15 mouse cellular contexts compared by ENCODE assay signal in the genomic region with DNA sequence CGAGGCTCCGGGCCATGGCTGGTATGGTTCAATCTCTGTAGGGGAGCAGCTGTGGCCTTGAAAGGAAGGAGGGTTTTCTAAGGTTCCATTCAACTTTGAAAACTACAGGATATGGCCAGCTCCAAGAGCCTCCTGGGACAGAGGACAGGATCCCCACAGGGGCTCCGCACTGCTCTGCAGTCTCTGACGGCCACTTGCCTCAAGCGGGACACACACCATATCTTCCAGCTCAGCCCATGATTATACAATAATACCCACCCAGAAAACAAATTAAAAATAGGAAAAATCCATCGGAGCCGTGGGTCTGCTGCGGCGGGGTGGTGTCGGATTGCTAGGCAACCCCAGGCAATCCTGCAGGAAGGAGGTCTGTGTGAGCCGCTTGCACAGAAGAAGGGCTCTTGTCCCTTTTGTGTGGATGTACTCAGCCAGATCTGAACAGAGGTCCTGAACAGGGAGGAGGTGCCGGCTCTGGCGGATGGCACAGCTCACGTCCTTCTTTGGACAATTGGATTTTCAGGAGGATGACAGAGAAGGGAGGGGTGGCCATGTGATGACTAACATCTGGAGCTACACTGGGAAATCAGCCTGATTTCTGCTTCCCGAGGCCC. TPM values are rescaled to one million over a fixed set of nuclear protein-coding genes. Genes with fewer than 3 reads are reported as not detected.
DNase-seq lines count a peak whose midpoint lies in the region; ATAC-seq and TF ChIP-seq lines count a peak whose summit lies in the region.
"Had no signal": no experiment of that assay in that cellular context is flagged by ENCODE, and none has a peak within 500 bp of the region (broad histone marks: within the 10 kb centered on the region; RNA-seq: fewer than 3 reads in every experiment).

No protein-coding gene starts in this region.

- no peaks in the 10 kb centered on the region for H3K36me3 ChIP-seq in embryonic facial prominence, embryonic 14.5 days (ENCODE audit: control insufficient read depth, insufficient read depth, low read length)
- H3K36me3 ChIP-seq in hindbrain, embryonic 15.5 days: no peaks in the 10 kb centered on the region
- H3K36me3 ChIP-seq in midbrain, postnatal 0 days (ENCODE audit: insufficient read depth, low read length): no peaks in the 10 kb centered on the region

- 13% methylated on average over 15 of the region's 15 CpGs for WGBS in embryonic facial prominence, embryonic 14.5 days
- 8% methylated on average over 15 of the region's 15 CpGs for WGBS in hindbrain, embryonic 15.5 days
- 11% methylated on average over 15 of the region's 15 CpGs for WGBS in midbrain, postnatal 0 days

- H3K4me1 ChIP-seq in embryonic facial prominence, embryonic 14.5 days (ENCODE audit: control insufficient read depth, insufficient read depth, low read length): peaks cover 5% of the 10 kb centered on the region
- H3K4me1 ChIP-seq in hindbrain, embryonic 15.5 days (replicated peaks): peaks cover 16% of the 10 kb centered on the region
- peaks cover 6% of the 10 kb centered on the region for H3K4me1 ChIP-seq in midbrain, postnatal 0 days (ENCODE audit: insufficient read depth, low read length)

- no peaks in the 10 kb centered on the region for H3K9me3 ChIP-seq in embryonic facial prominence, embryonic 14.5 days (ENCODE audit: control insufficient read depth, low read length)
- no peaks in the 10 kb centered on the region for H3K9me3 ChIP-seq in hindbrain, embryonic 15.5 days
- H3K9me3 ChIP-seq in midbrain, postnatal 0 days (ENCODE audit: low read length): no peaks in the 10 kb centered on the region

- H3K4me3 ChIP-seq in layer of hippocampus, adult 2 months: no peak overlapping the region
- H3K4me3 ChIP-seq in embryonic facial prominence, embryonic 14.5 days (ENCODE audit: low read depth, low read length): no peak overlapping the region
- H3K4me3 ChIP-seq in hindbrain, embryonic 15.5 days: no peak overlapping the region
- H3K4me3 ChIP-seq in midbrain, postnatal 0 days (ENCODE audit: low read depth, low read length): no peak overlapping the region
- H3K4me3 ChIP-seq: erythroblast, embryonic 14.5 days had no signal

- peaks cover 10% of the 10 kb centered on the region for H3K27me3 ChIP-seq in embryonic facial prominence, embryonic 14.5 days (replicated peaks; ENCODE audit: control insufficient read depth, insufficient read depth, low read length)
- H3K27me3 ChIP-seq in hindbrain, embryonic 15.5 days: no peaks in the 10 kb centered on the region
- no peaks in the 10 kb centered on the region for H3K27me3 ChIP-seq in midbrain, postnatal 0 days (ENCODE audit: insufficient read depth, low read length)

- no peak overlapping the region for H3K9ac ChIP-seq in embryonic facial prominence, embryonic 14.5 days (ENCODE audit: low read depth, low read length)
- peak overlapping the region; percentile 31 for H3K9ac ChIP-seq in hindbrain, embryonic 15.5 days
- H3K9ac ChIP-seq in midbrain, postnatal 0 days (replicated peaks; ENCODE audit: low read length, poor library complexity, severe bottlenecking): peak overlapping the region; percentile 24; the same call in 1 of the 2 replicates

- peak in 1 of 2 experiments; percentile 51 for DNase-seq in layer of hippocampus, adult 2 months (ENCODE audit: low spot score in 2 of 2)
- no peak for DNase-seq in layer of hippocampus, adult 11-12 months (ENCODE audit: low spot score)
- no peak for DNase-seq in embryonic facial prominence, embryonic 14.5 days (ENCODE audit: low spot score)
- peak; percentile 33 for DNase-seq in midbrain, postnatal 0 days (ENCODE audit: low spot score)
- DNase-seq in kidney, postnatal 14 days: no peak
- no peak for DNase-seq in cerebellum, postnatal 36 days
- DNase-seq: heart, adult 18-20 months; kidney, postnatal 10 days; lung, postnatal 10 days had no signal

- H3K4me2 ChIP-seq in embryonic facial prominence, embryonic 14.5 days (ENCODE audit: low read depth, low read length): peak overlapping the region; percentile 3; the same call in 1 of the 2 replicates
- peak overlapping the region; percentile 31 for H3K4me2 ChIP-seq in hindbrain, embryonic 15.5 days
- peak overlapping the region; percentile 15; the same call in 1 of the 2 replicates for H3K4me2 ChIP-seq in midbrain, postnatal 0 days (ENCODE audit: low read depth, low read length, poor library complexity, severe bottlenecking)

- 0 out of 2 replicates have a peak, but pooled peaks have one; percentile 50 for ATAC-seq in embryonic facial prominence, embryonic 14.5 days (ENCODE audit: low read depth)
- peak; percentile 35; the same call in 1 of the 2 replicates for ATAC-seq in hindbrain, embryonic 15.5 days (ENCODE audit: low FRiP score, low read depth)
- no peak for ATAC-seq in midbrain, postnatal 0 days (ENCODE audit: low FRiP score)
- no peak for ATAC-seq in monocyte, adult 5-6 weeks (replicated peaks; ENCODE audit: insufficient number of reproducible peaks, low FRiP score, low TSS enrichment, poor library complexity, severe bottlenecking)
- ATAC-seq: Patski had no signal

- peak overlapping the region; percentile 92 for H3K27ac ChIP-seq in layer of hippocampus, adult 2 months
- no peak overlapping the region; the same call in 1 of the 2 replicates for H3K27ac ChIP-seq in embryonic facial prominence, embryonic 14.5 days (replicated peaks; ENCODE audit: low read depth, low read length)
- H3K27ac ChIP-seq in hindbrain, embryonic 15.5 days (replicated peaks): peak overlapping the region; percentile 70
- peak overlapping the region; percentile 72 for H3K27ac ChIP-seq in midbrain, postnatal 0 days (ENCODE audit: low read depth, low read length)

- no peak for TF ChIP-seq CTCF in layer of hippocampus, adult 2 months (conservative IDR thresholded peaks at IDR 0.05)
- TF ChIP-seq CTCF in midbrain, postnatal 0 days (IDR thresholded peaks at IDR 0.05): no peak

RNA-seq across cellular contexts. Expression of a gene that starts 5.1 kb away (rescaled TPM):
- 100 to 1,000 TPM; 276 to 303 TPM for total RNA-seq in layer of hippocampus, adult 2 months (2021)
- polyA plus RNA-seq in embryonic facial prominence, embryonic 14.5 days (2014; fragmentation: Nextera tagmentation; extraction: Ambion mirVana): 3.4 and 3.5 TPM in 2 replicates
- polyA plus RNA-seq in hindbrain, embryonic 15.5 days (2015; fragmentation: Nextera tagmentation; extraction: Ambion mirVana): 71.8 and 77.9 TPM in 2 replicates
- total RNA-seq in midbrain, postnatal 0 days (2014; rRNA removed): 41.2 and 60.3 TPM in 2 replicates
- 72.5 and 73.3 TPM in 2 replicates for polyA plus RNA-seq in midbrain, postnatal 0 days (2015; fragmentation: Nextera tagmentation; extraction: Ambion mirVana)
- not detected in 3 replicates for total RNA-seq in monocyte, adult 5-6 weeks (2017)
- total RNA-seq: hematopoietic stem cell, adult 5-6 weeks had no signal
- polyA plus RNA-seq: C2C12, Patski had no signal

Comparison
In these comparisons a context has a peak if more than half of its experiments do, and no peak if none do; other contexts are left out.
1. ATAC-seq: peak in embryonic facial prominence, embryonic 14.5 days (single experiment) and hindbrain, embryonic 15.5 days (single experiment); none in midbrain, postnatal 0 days (single experiment) and monocyte, adult 5-6 weeks (single experiment).
2. RNA of a gene that starts 5.1 kb away (total RNA-seq): 276 to 303 TPM in layer of hippocampus, adult 2 months and 41.2 to 60.3 TPM in midbrain, postnatal 0 days; not detected in monocyte, adult 5-6 weeks; every median in the first group is over 10 times any median in the second.
3. Peak in every context shown above with its lines, with median percentiles within 50 percentile points of each other: H3K4me2 ChIP-seq.